Mouse (Mus musculus) embryonic facial prominence, embryonic 14.5 days (tissue): Measurements from ENCODE around the gene Snrpf. TPM values are rescaled to one million over a fixed set of nuclear protein-coding genes. Genes with fewer than 3 reads are reported as not detected.
A peak's percentile ranks its signal among the peaks of the same experiment; 100 is the strongest.
"Not testable (repeated sequence)": the region's sequence is repeated elsewhere in the genome, so short reads cannot be mapped to it uniquely, and the experiment has no call there.

Experiments
- ATAC-seq: fragments of 200-750 bp; cut with Nextera tagmentation; 2 replicates; pipeline ENCODE4 v1.8.0; 2017; ENCODE audit warnings: low read depth, moderate number of reproducible peaks, moderate TSS enrichment
- DNase-seq: peaks from one replicate; pipeline ENCODE4 v3.0.0-alpha.2; 2015; ENCODE audit warnings: low spot score
- H3K27ac ChIP-seq: fragments of 300-500 bp; sonication (generic); replicated peaks from 2 replicates; pipeline ENCODE4 v1.5.1; 2014; ENCODE audit warnings: low read depth, mild to moderate bottlenecking, low read length, moderate library complexity
- H3K27me3 ChIP-seq: fragments of 300-500 bp; sonication (generic); replicated peaks from 2 replicates; pipeline ENCODE4 v1.6.1; 2014; ENCODE audit warnings: low read length; ENCODE audit not compliant: control insufficient read depth, insufficient read depth
- H3K36me3 ChIP-seq: fragments of 300-500 bp; sonication (generic); 2 replicates; pipeline ENCODE4 v1.6.1; 2014; ENCODE audit warnings: low read length, mixed read lengths; ENCODE audit not compliant: control insufficient read depth, insufficient read depth
- H3K4me1 ChIP-seq: fragments of 300-500 bp; sonication (generic); 2 replicates; pipeline ENCODE4 v1.6.1; 2014; ENCODE audit warnings: antibody characterized with exemption, low read length; ENCODE audit not compliant: control insufficient read depth, insufficient read depth
- H3K4me2 ChIP-seq: fragments of 300-500 bp; sonication (generic); 2 replicates; pipeline ENCODE4 v1.6.1; 2014; ENCODE audit warnings: low read depth, mild to moderate bottlenecking, low read length, moderate library complexity, mixed read lengths
- H3K4me3 ChIP-seq: fragments of 300-500 bp; sonication (generic); 2 replicates; pipeline ENCODE4 v1.5.1; 2014; ENCODE audit warnings: low read depth, mild to moderate bottlenecking, low read length
- H3K9ac ChIP-seq: fragments of 300-500 bp; sonication (generic); 2 replicates; pipeline ENCODE4 v1.6.1; 2014; ENCODE audit warnings: low read depth, mild to moderate bottlenecking, low read length, moderate library complexity, mixed read lengths
- H3K9me3 ChIP-seq: fragments of 300-500 bp; sonication (generic); 2 replicates; pipeline ENCODE4 v1.6.1; 2016; ENCODE audit warnings: low read length; ENCODE audit not compliant: control insufficient read depth
- WGBS: fragments of 180-500 bp; shearing (Covaris S2); extraction: QIAGEN DNeasy Blood & Tissue Kit; methylation state at CpG from one replicate; pipeline ENCODE4 v1.1.7; 2014; 5-methylcytosine and 5-hydroxymethylcytosine counted together
- polyA plus RNA-seq: library from polyadenylated mRNA; unstranded; fragments of >200 nt; fragmentation: Nextera tagmentation; extraction: Ambion mirVana; gene quantifications from 2 replicates; pipeline ENCODE4 v1.2.1, GENCODE M21; 2014

Gene Snrpf
- polyA plus RNA-seq, 1 experiment from 2014 or later: 112 TPM

- Histone ChIP-seq H3K27me3 (no peaks in the 10 kb centered on the region), H3K9ac (no peak overlapping the region), H3K4me3 (no peak overlapping the region), H3K4me1 (no peaks in the 10 kb centered on the region), H3K36me3 (no peaks in the 10 kb centered on the region), H3K4me2 (no peak overlapping the region), H3K9me3 (no peaks in the 10 kb centered on the region), H3K27ac (no peak overlapping the region)
- ATAC-seq (no peak), DNase-seq (no peak)
- 88% methylated on average over 11 of the region's 11 CpGs for WGBS
Measured at GRCm38 (mm10) chr10:93567841-93568566, 21.5 kb downstream of the Snrpf start.

GRCm38 (mm10) chr10:93567066-93567465 lies 22.4 kb downstream of the Snrpf start:
- Histone ChIP-seq H3K4me2 (no peak overlapping the region), H3K27me3 (no peaks in the 10 kb centered on the region), H3K4me1 (no peaks in the 10 kb centered on the region), H3K9me3 (no peaks in the 10 kb centered on the region), H3K27ac (no peak overlapping the region), H3K4me3 (no peak overlapping the region), H3K9ac (no peak overlapping the region), H3K36me3 (no peaks in the 10 kb centered on the region)
- WGBS: 80% methylated on average over 10 of the region's 10 CpGs
- DNase-seq (no peak), ATAC-seq (no peak)

- H3K9ac ChIP-seq: no peak overlapping the region
- no peaks in the 10 kb centered on the region for H3K36me3 ChIP-seq
- no peak overlapping the region for H3K27ac ChIP-seq
- H3K27me3 ChIP-seq: no peaks in the 10 kb centered on the region
- H3K4me2 ChIP-seq: no peak overlapping the region
- ATAC-seq (no peak), DNase-seq (no peak)
- H3K9me3 ChIP-seq: no peaks in the 10 kb centered on the region
- H3K4me1 ChIP-seq: no peaks in the 10 kb centered on the region
- WGBS: 87% methylated on average over 14 of the region's 14 CpGs
- H3K4me3 ChIP-seq: no peak overlapping the region
Measured at GRCm38 (mm10) chr10:93564518-93565090, 24.9 kb downstream of the Snrpf start.

- DNase-seq (no peak), ATAC-seq (no peak)
- H3K27me3 ChIP-seq: no peaks in the 10 kb centered on the region
- H3K4me3 ChIP-seq: no peak overlapping the region
- no peaks in the 10 kb centered on the region for H3K4me1 ChIP-seq
- no peak overlapping the region for H3K9ac ChIP-seq
- no peaks in the 10 kb centered on the region for H3K9me3 ChIP-seq
- no peak overlapping the region for H3K27ac ChIP-seq
- no peak overlapping the region for H3K4me2 ChIP-seq
- H3K36me3 ChIP-seq: no peaks in the 10 kb centered on the region
- 54% methylated on average over 8 of the region's 9 CpGs for WGBS
Measured at GRCm38 (mm10) chr10:93559786-93560185, 29.7 kb downstream of the Snrpf start.

DNA sequence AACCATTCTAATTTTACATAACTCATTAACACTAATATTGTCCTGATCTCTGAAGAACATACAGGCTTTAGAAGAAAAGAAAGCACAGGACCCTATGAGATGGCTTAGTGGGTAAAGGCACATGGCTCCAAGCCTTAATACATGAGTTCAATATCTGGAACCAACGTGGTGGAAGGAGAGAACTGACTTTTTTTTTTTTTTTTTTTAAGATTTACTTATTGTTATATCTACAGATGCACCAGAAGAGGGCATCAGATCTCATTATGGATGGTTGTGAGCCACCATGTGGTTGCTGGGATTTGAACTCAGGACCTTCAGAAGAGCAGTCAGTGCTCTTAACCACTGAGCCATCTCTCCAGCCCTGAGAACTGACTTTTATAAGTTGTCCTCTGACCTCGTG lies 31.5 kb downstream of the Snrpf start:
- H3K27ac ChIP-seq, H3K4me2 ChIP-seq, H3K9ac ChIP-seq, DNase-seq, H3K9me3 ChIP-seq, H3K4me3 ChIP-seq, H3K36me3 ChIP-seq, ATAC-seq, H3K27me3 ChIP-seq, H3K4me1 ChIP-seq: not testable (repeated sequence)
- 78% methylated on average over 2 of the region's 2 CpGs for WGBS

DNA sequence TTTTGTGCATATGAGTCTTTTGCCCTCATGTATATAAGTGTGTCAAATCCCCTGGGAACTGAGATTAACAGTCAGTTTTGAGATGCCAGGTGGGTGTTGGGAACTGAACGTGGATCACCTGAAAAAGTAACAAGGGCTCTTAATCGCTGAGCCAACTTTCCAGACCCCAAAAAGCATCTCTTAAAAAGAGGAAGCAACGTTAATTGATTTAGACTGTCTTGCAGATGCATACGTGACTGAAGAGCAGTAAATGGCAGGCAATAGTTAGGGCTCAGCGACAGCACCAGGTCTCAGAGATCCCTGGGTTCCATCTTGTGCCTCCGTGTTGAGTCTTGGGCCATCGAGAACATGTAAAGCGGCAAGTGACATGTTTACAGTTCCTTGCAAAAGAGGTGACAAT lies 36.9 kb downstream of the Snrpf start:
- H3K27ac ChIP-seq: no peak overlapping the region
- no peak overlapping the region for H3K9ac ChIP-seq
- H3K4me1 ChIP-seq: no peaks in the 10 kb centered on the region
- H3K36me3 ChIP-seq: no peaks in the 10 kb centered on the region
- no peaks in the 10 kb centered on the region for H3K9me3 ChIP-seq
- H3K4me3 ChIP-seq: no peak overlapping the region
- H3K27me3 ChIP-seq: no peaks in the 10 kb centered on the region
- no peak for ATAC-seq
- 81% methylated on average over 8 of the region's 8 CpGs for WGBS
- no peak overlapping the region for H3K4me2 ChIP-seq
- no peak for DNase-seq

- Histone ChIP-seq H3K4me1 (no peaks in the 10 kb centered on the region), H3K4me2 (peak overlapping the region; percentile 1; the same call in 1 of the 2 replicates), H3K36me3 (no peaks in the 10 kb centered on the region), H3K27me3 (no peaks in the 10 kb centered on the region), H3K27ac (no peak overlapping the region), H3K9me3 (no peaks in the 10 kb centered on the region), H3K4me3 (no peak overlapping the region), H3K9ac (no peak overlapping the region; the same call in 1 of the 2 replicates)
- 46% methylated on average over 10 of the region's 10 CpGs for WGBS
- no peak for ATAC-seq
- peak; percentile 18 for DNase-seq
Measured at GRCm38 (mm10) chr10:93549821-93550220, 39.7 kb downstream of the Snrpf start.

- Histone ChIP-seq H3K9me3 (no peaks in the 10 kb centered on the region), H3K4me3 (no peak overlapping the region), H3K36me3 (no peaks in the 10 kb centered on the region), H3K9ac (no peak overlapping the region), H3K4me2 (no peak overlapping the region), H3K27me3 (no peaks in the 10 kb centered on the region), H3K4me1 (no peaks in the 10 kb centered on the region), H3K27ac (no peak overlapping the region; the same call in 1 of the 2 replicates)
- DNase-seq: peak; percentile 78
- peak; percentile 78; the same call in 1 of the 2 replicates for ATAC-seq
- 16% methylated on average over 7 of the region's 7 CpGs for WGBS
Measured at GRCm38 (mm10) chr10:93548991-93549390, 40.5 kb downstream of the Snrpf start.
